Mouse (Mus musculus) heart, embryonic 10.5 days (tissue): ENCODE measurements around the gene Trpc5. TPM values are rescaled to one million over a fixed set of nuclear protein-coding genes. Genes with fewer than 3 reads are reported as not detected.

ENCODE experiments used
- DNase-seq: peaks from one replicate; pipeline ENCODE4 v3.0.0-alpha.2; 2017; ENCODE audit warnings: low spot score
- H3K27ac ChIP-seq: fragments of 300-500 bp; sonication (generic); 2 replicates; pipeline ENCODE4 v1.5.1; 2016; ENCODE audit warnings: mild to moderate bottlenecking
- H3K27me3 ChIP-seq: fragments of 300-500 bp; sonication (generic); 2 replicates; pipeline ENCODE4 v1.6.1; 2016; ENCODE audit warnings: mild to moderate bottlenecking; ENCODE audit not compliant: poor library complexity, insufficient read depth, severe bottlenecking
- H3K36me3 ChIP-seq: fragments of 300-500 bp; sonication (generic); 2 replicates; pipeline ENCODE4 v1.6.1; 2016; ENCODE audit warnings: mild to moderate bottlenecking, moderate library complexity
- H3K4me1 ChIP-seq: fragments of 300-500 bp; sonication (generic); 2 replicates; pipeline ENCODE4 v1.6.1; 2016; ENCODE audit warnings: mild to moderate bottlenecking
- H3K4me3 ChIP-seq: fragments of 300-500 bp; sonication (generic); 2 replicates; pipeline ENCODE4 v1.5.1; 2016; ENCODE audit warnings: mild to moderate bottlenecking, moderate library complexity
- H3K9me3 ChIP-seq: fragments of 300-500 bp; sonication (generic); 2 replicates; pipeline ENCODE4 v1.6.1; 2016; ENCODE audit warnings: mild to moderate bottlenecking, moderate library complexity
- WGBS: fragments of 180-500 bp; shearing (Covaris S2); methylation state at CpG from one replicate; pipeline ENCODE4 v1.1.7; 2016; 5-methylcytosine and 5-hydroxymethylcytosine counted together
- polyA plus RNA-seq: library from polyadenylated mRNA; unstranded; fragments of >200 nt; fragmentation: Nextera tagmentation; extraction: Ambion mirVana; gene quantifications from 2 replicates; pipeline ENCODE4 v1.2.1, GENCODE M21; 2016

Gene Trpc5
- 0.24 and 0.44 TPM in 2 replicates for polyA plus RNA-seq

GRCm38 (mm10) chrX:144688142-144688206 lies at the start of gene Trpc5:
Gene Trpc5, minus strand, starts transcription at chrX:144688180.
- 0% methylated on average over 1 of the region's 1 CpGs for WGBS
- H3K27ac ChIP-seq, result peak within 1 kb of the TSS; percentile 60
- H3K36me3 ChIP-seq, result no peaks in the 10 kb centered on the region

DNA sequence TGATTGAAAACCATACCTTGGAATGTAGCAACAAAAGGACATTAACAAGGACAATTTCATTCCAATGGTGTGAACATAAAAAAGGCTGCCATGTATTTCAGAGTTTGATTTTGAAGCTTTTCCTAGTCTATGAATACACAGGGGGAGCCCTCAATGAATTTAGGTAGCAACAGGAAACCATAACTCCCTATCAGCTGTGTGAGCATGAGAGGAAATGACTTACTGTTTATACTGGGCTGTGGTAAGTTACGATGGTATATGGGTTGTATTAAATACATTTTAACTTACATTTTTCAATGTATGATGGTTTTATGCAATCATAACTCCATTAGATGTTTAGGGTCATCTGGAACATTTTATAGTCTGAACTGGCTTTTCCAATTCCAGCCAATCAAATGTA lies 28.4 kb upstream of the Trpc5 start:
- H3K27ac ChIP-seq, result no peak overlapping the region
- WGBS, result 65% methylated on average over 1 of the region's 1 CpGs
- DNase-seq, result no peak
- no peaks in the 10 kb centered on the region for H3K27me3 ChIP-seq
- H3K9me3 ChIP-seq, result no peaks in the 10 kb centered on the region
- H3K36me3 ChIP-seq, result no peaks in the 10 kb centered on the region
- no peak overlapping the region for H3K4me3 ChIP-seq
- no peaks in the 10 kb centered on the region for H3K4me1 ChIP-seq

More at GRCm38 (mm10) chrX:144688142-144688206, at the start of gene Trpc5:
- Histone ChIP-seq H3K27me3 (peaks cover 34% of the 10 kb centered on the region), H3K4me3 (peak within 1 kb of the TSS; percentile 61), H3K4me1 (no peaks in the 10 kb centered on the region), H3K9me3 (no peaks in the 10 kb centered on the region)
- no peak for DNase-seq

- H3K4me1 ChIP-seq, result no peaks in the 10 kb centered on the region
- peak overlapping the region; percentile 61 for H3K4me3 ChIP-seq
- no peak overlapping the region for H3K27ac ChIP-seq
- no peak for DNase-seq
- 12% methylated on average over 7 of the region's 7 CpGs for WGBS
- H3K36me3 ChIP-seq, result no peaks in the 10 kb centered on the region
- no peaks in the 10 kb centered on the region for H3K9me3 ChIP-seq
- H3K27me3 ChIP-seq, result peaks cover 34% of the 10 kb centered on the region
These were observed 1.8 kb upstream of the Trpc5 start for GRCm38 (mm10) chrX:144689859-144690181.

GRCm38 (mm10) chrX:144689119-144689858 lies 1.3 kb upstream of the Trpc5 start:
- Histone ChIP-seq H3K36me3 (no peaks in the 10 kb centered on the region), H3K4me1 (no peaks in the 10 kb centered on the region), H3K9me3 (no peaks in the 10 kb centered on the region), H3K4me3 (peak overlapping the region; percentile 61), H3K27ac (peak overlapping the region; percentile 60), H3K27me3 (peaks cover 34% of the 10 kb centered on the region)
- WGBS, result 12% methylated on average over 21 of the region's 21 CpGs
- no peak for DNase-seq

DNA sequence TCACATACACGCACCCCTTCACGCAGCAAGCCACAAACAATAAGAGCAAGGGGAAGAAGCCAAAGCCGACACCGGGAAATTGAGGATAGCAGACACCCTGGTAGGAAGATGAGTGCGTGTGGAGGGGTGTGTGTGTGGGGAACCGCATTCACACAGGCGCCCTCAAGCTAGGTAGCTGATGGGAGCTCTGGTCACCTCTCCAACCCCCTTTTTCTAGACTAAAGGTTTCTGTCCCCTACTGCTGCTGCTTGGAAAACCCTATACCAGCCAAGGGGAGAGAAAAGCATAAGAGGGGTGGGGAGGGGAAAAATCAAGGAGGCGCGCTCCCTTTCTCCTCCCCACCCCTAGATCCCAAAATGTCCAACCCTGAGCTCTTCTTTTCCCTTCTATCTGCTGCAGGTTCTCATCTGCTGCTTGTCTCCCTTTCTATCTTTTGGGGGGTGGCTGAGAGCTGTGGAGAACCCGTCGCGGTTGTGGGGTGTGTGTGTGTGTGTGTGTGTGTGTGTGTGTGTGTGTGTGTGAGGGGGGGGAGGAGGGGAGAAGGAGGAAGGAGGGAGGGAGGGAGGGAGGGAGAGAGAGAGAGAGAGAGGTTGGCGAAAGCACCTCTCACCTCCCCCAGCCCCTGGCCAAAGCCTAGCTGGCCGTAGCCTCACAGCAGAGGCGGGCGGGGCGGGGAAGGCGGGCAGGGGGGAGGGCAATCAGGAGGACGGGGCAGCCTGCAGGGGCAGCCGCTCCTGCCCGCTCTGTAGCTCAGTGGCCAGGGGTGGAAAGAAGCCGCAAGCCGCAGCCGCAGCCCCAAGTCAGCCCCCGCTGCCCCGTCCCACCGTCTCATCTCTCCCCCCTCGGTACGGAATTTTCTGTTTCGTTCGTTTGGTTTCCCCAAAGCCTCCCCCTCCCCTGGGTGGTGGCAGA lies 483 bp upstream of the Trpc5 start, which contains the start of gene Rtl4:
Rtl4 (plus strand) TSS at position 701 of the 912 bp plus-strand sequence.
- WGBS, result 28% methylated on average over 27 of the region's 31 CpGs
- Histone ChIP-seq H3K27ac (peak within 1 kb of the TSS; percentile 60), H3K9me3 (no peaks in the 10 kb centered on the region), H3K27me3 (peaks cover 34% of the 10 kb centered on the region), H3K4me3 (peak within 1 kb of the TSS; percentile 61), H3K36me3 (no peaks in the 10 kb centered on the region), H3K4me1 (no peaks in the 10 kb centered on the region)
- no peak for DNase-seq

DNA sequence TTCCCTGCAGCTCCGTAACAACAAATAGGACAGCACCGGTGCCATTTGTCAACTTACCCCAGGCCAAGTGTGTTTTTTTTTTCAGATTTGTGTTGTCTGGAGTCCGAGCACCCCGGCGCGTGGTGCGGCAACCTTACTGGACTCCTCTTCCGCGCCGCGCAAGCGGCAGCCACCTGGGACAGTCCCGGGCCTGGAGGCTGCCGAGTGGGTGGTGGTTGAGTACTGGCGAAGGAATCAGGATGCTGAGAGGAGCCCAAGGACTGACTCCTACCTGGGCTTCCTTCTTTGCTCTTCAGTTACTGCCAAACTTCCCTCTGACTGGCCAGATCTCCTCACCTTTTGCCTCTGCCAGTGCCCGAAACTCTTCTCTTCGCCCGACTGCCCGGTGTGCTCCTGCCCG lies 238 bp downstream of the Trpc5 start:
- peaks cover 34% of the 10 kb centered on the region for H3K27me3 ChIP-seq
- H3K4me1 ChIP-seq, result no peaks in the 10 kb centered on the region
- no peak overlapping the region for H3K27ac ChIP-seq
- H3K36me3 ChIP-seq, result no peaks in the 10 kb centered on the region
- no peak for DNase-seq
- 27% methylated on average over 20 of the region's 20 CpGs for WGBS
- peak overlapping the region; percentile 61 for H3K4me3 ChIP-seq
- H3K9me3 ChIP-seq, result no peaks in the 10 kb centered on the region

DNA sequence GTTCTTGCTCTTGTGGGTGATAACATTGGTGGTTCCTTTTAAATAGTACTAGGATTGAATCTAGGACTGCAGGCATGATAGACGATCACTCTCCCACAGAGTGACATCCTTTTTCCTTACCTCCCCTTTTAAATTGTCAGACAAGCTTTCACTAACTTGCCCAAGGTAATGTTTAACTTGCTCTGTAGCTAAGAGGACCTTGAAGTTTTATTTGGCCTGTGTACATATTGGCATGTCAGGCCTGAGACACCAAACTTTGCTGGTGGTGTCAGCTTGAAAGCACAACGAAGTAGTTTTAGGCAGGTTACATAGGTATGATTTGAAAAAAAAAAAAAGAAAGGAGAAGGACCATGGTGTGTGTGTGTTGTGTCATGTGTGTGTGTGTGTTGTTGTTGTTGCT lies 35.8 kb downstream of the Trpc5 start:
- no peaks in the 10 kb centered on the region for H3K36me3 ChIP-seq
- WGBS, result 66% methylated on average over 2 of the region's 2 CpGs
- DNase-seq, result no peak

DNA sequence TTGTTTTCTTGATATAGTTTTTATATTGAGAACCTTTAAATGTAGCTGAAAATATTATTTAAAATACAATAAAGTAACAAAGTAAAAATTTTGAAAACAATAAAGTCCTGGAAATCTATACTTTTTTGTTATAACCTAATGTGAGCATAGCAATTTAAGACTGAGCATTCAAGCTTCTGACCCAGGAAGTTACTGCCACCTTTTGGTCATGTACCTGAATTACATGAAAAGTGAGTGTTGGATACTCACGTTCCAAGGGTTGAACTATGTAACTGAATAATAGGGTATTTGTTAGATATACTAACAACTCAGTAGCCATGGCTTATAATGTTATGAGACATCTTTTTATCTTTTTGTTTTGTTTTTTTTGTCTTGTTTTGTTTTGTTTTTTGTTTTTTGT lies 42.6 kb downstream of the Trpc5 start:
- no peak for DNase-seq
- H3K4me1 ChIP-seq, result no peaks in the 10 kb centered on the region
- H3K36me3 ChIP-seq, result no peaks in the 10 kb centered on the region
- H3K4me3 ChIP-seq, result no peak overlapping the region
- H3K27me3 ChIP-seq, result no peaks in the 10 kb centered on the region
- no peaks in the 10 kb centered on the region for H3K9me3 ChIP-seq
- 34% methylated on average over 1 of the region's 1 CpGs for WGBS
- no peak overlapping the region for H3K27ac ChIP-seq

More for the DNA sequence above, 35.8 kb downstream of the Trpc5 start:
- Histone ChIP-seq H3K4me3 (no peak overlapping the region), H3K27me3 (no peaks in the 10 kb centered on the region), H3K4me1 (no peaks in the 10 kb centered on the region), H3K9me3 (no peaks in the 10 kb centered on the region), H3K27ac (no peak overlapping the region)

- no peaks in the 10 kb centered on the region for H3K4me1 ChIP-seq
- H3K27me3 ChIP-seq, result no peaks in the 10 kb centered on the region
- H3K9me3 ChIP-seq, result no peaks in the 10 kb centered on the region
- DNase-seq, result no peak
- no peak overlapping the region for H3K4me3 ChIP-seq
- H3K27ac ChIP-seq, result no peak overlapping the region
- no peaks in the 10 kb centered on the region for H3K36me3 ChIP-seq
- WGBS, result 43% methylated on average over 3 of the region's 3 CpGs
These were observed 43.2 kb downstream of the Trpc5 start for GRCm38 (mm10) chrX:144644756-144645155.

- Histone ChIP-seq H3K27ac (no peak overlapping the region), H3K9me3 (no peaks in the 10 kb centered on the region), H3K4me3 (no peak overlapping the region), H3K36me3 (no peaks in the 10 kb centered on the region), H3K27me3 (no peaks in the 10 kb centered on the region), H3K4me1 (no peaks in the 10 kb centered on the region)
- 62% methylated on average over 4 of the region's 4 CpGs for WGBS
- no peak for DNase-seq
These were observed 75.2 kb downstream of the Trpc5 start for GRCm38 (mm10) chrX:144612753-144613152.

DNA sequence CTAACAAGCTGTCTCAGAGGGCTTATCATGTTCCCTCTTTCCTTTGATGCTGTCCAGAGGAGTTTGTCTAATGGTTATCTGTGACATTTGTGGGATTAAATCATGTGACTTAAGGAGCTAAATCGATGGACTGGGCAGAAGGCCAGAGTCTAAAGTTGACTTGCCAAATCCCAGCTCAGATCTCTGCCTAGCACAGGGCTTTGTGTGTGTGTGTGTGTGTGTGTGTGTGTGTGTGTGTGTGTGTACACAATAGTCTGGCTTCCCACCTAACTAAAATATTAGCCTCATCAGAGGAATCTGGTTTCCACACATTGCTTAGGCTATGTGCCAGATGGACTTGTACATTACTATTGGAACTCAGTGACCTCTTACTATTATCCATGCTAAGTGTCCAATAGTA lies 151.5 kb downstream of the Trpc5 start:
- Histone ChIP-seq H3K27me3 (no peaks in the 10 kb centered on the region), H3K4me1 (no peaks in the 10 kb centered on the region), H3K9me3 (no peaks in the 10 kb centered on the region), H3K4me3 (no peak overlapping the region), H3K36me3 (no peaks in the 10 kb centered on the region), H3K27ac (no peak overlapping the region)
- WGBS, result 8% methylated on average over 1 of the region's 1 CpGs
- DNase-seq, result no peak

GRCm38 (mm10) chrX:144526042-144526441 lies 161.9 kb downstream of the Trpc5 start:
- no peak overlapping the region for H3K4me3 ChIP-seq
- H3K36me3 ChIP-seq, result no peaks in the 10 kb centered on the region
- 58% methylated on average over 7 of the region's 7 CpGs for WGBS
- no peaks in the 10 kb centered on the region for H3K4me1 ChIP-seq
- no peak for DNase-seq
- no peaks in the 10 kb centered on the region for H3K9me3 ChIP-seq
- H3K27ac ChIP-seq, result no peak overlapping the region
- H3K27me3 ChIP-seq, result no peaks in the 10 kb centered on the region

DNA sequence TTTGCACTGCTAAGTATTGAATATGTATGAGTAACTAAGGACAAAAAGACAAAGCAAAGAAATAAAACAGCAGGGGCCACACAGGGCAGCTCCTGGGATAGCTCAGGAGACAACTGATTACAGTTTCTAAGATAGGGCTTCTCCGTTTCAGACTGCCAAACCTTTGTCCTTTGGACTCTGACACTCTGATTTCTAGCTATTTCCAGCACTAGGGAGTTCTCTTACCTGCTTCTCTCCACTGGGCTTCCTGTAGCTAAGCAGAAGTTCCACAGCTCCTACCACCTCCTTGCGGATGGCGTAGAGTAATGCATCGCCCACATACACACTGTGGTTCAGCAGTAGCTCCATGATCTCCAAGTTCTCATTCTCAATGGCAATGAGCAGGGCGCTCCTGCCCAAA lies 164.7 kb downstream of the Trpc5 start:
- Histone ChIP-seq H3K27ac (no peak overlapping the region), H3K9me3 (no peaks in the 10 kb centered on the region), H3K4me3 (no peak overlapping the region), H3K36me3 (no peaks in the 10 kb centered on the region), H3K4me1 (no peaks in the 10 kb centered on the region), H3K27me3 (no peaks in the 10 kb centered on the region)
- no peak for DNase-seq
- 73% methylated on average over 5 of the region's 5 CpGs for WGBS
